Mouse (Mus musculus) erythroblast, embryonic 14.5 days (primary cell): ENCODE results near the gene Map2k4.

Source experiments
- GATA1 ChIP-seq: IDR thresholded peaks from 2 replicates; pipeline ENCODE4 v1.6.1; 2012; ENCODE audit warnings: low read length, inconsistent platforms, mixed read lengths
- TAL1 ChIP-seq: IDR thresholded peaks from 3 replicates; pipeline ENCODE4 v1.6.1; 2012; ENCODE audit warnings: low read length, inconsistent platforms, mixed read lengths

- TF ChIP-seq TAL1 (no peak), GATA1 (no peak)
These were observed 24.0 kb upstream of the Map2k4 start for GRCm38 (mm10) chr11:65812088-65812487.
